Mouse (Mus musculus) WW6 (cell line): ENCODE data around the gene Gm3147.
"Not testable (repeated sequence)": the region's sequence is repeated elsewhere in the genome, so short reads cannot be mapped to it uniquely, and the experiment has no call there.

Experiments used
- DNase-seq: peaks from one replicate; pipeline ENCODE4 v3.0.0-alpha.2; 2013; ENCODE audit warnings: low read depth, low spot score

Gm3147 gene

DNA sequence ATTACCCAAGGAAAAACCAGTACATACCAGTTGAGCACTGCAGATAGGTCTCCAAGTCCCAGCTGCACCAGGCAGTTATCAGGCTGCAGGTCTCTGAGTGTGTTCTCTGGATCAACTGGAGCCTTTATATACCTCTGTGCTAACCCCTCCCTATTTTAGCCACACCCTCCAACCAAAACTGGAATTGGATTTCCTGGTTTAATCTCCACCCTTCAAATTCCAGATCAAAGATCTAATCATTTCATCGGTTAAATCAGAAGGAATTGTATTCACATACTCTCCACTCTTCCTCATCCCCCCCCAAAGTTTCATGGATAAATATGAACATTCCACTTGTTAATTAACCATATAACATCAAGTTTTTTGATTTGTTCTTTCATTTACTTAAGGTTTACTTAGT is at the start of gene Gm3147:
Gene Gm3147 (minus strand): TSS at position 101 of the 400 bp plus-strand sequence.
- DNase-seq = not testable (repeated sequence)

DNA sequence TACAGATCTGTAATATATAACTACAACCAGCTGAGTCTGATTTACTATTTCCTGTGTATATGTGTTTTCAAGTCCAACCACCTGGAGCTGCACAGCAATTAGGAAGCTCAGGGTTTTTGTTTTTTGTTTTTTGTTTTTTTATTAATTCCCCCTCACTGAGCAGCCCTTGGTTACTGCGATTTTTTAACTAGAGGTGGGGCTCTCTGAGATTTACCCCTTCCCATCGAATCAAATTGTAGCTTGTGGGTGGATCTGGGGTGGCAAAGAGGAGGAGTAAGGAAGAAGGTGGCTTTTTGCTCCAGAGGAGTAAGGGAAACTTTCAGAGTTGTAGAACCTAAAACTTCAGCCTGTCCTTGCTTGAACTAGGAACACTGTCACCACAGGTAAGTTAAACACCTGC is 31.9 kb upstream of the Gm3147 start, which contains the start of gene Gm6205:
Gene Gm6205 (plus strand): TSS at position 301 of the 400 bp plus-strand sequence.
- DNase-seq = not testable (repeated sequence)

DNA sequence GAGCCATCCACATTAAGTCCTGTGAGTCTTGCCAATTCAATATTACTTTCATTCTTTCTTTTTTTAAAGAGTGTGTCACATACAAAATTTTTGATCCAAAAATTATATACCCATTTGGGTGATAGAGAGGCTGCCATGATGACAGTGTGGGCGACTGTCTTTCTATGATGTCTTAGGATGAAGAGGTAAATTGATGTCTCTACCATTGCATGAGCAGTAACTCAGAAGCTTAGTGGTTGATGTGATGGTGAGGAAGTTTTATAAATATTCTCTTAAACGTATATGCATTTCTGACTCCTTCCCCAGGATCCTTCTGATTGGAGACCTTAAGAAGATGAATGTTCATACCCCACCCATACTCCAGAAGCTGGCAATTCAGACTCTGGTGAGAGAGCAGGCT is 7.5 kb upstream of the Gm3147 start, which contains the start of gene Gm6509:
Gene Gm6509 (plus strand): TSS at position 301 of the 400 bp plus-strand sequence.
- DNase-seq = not testable (repeated sequence)
